Mouse (Mus musculus) liver, embryonic 14.5 days (tissue): Measurements from ENCODE around the gene Tdrkh. TPM values are rescaled to one million over a fixed set of nuclear protein-coding genes. Genes with fewer than 3 reads are reported as not detected.

Experiments
- ATAC-seq: fragments of 200-750 bp; cut with Nextera tagmentation; 2 replicates; pipeline ENCODE4 v1.8.0; 2017; ENCODE audit warnings: moderate number of reproducible peaks, mild to moderate bottlenecking, moderate library complexity; ENCODE audit not compliant: insufficient read depth
- DNase-seq, 3 experiments: peaks; one replicate each; pipeline ENCODE4 v3.0.0-alpha.2; 2012 to 2013; ENCODE audit warnings: low read depth in 3 of 3, low spot score in 3 of 3
- H3K27ac ChIP-seq: fragments of 300-500 bp; sonication (generic); 2 replicates; pipeline ENCODE4 v1.5.1; 2014; ENCODE audit warnings: moderate library complexity, mild to moderate bottlenecking, control low read depth, inconsistent platforms
- H3K27me3 ChIP-seq: fragments of 300-500 bp; sonication (generic); 2 replicates; pipeline ENCODE4 v1.6.1; 2014; ENCODE audit warnings: mild to moderate bottlenecking, low read length, moderate library complexity; ENCODE audit not compliant: control insufficient read depth, insufficient read depth
- H3K36me3 ChIP-seq: fragments of 300-500 bp; sonication (generic); replicated peaks from 2 replicates; pipeline ENCODE4 v1.6.1; 2014; ENCODE audit warnings: low read depth; ENCODE audit not compliant: control insufficient read depth, insufficient read depth
- H3K4me1 ChIP-seq, 2 experiments: fragments of 200-500 bp in 1 of 2; fragments of 300-500 bp in 1 of 2; sonication (generic) in 1 of 2; replicated peaks; 2 replicates each; pipeline ENCODE4 v1.6.1; 2012 to 2014; ENCODE audit warnings: antibody characterized with exemption in 1 of 2, inconsistent platforms in 1 of 2, low read length in 1 of 2; ENCODE audit not compliant: control insufficient read depth in 2 of 2, insufficient read depth in 2 of 2
- H3K4me2 ChIP-seq: fragments of 300-500 bp; sonication (generic); 2 replicates; pipeline ENCODE4 v1.6.1; 2014; ENCODE audit warnings: low read depth, mild to moderate bottlenecking, control low read depth, moderate library complexity
- H3K4me3 ChIP-seq, 2 experiments: fragments of 200-500 bp in 1 of 2; fragments of 300-500 bp in 1 of 2; sonication (generic) in 1 of 2; 2 replicates each; pipeline ENCODE4 v1.5.1; 2012 to 2014; ENCODE audit warnings: low read depth in 2 of 2, low read length in 2 of 2, mild to moderate bottlenecking in 2 of 2, control low read depth in 1 of 2, inconsistent platforms in 1 of 2, moderate library complexity in 1 of 2; ENCODE audit not compliant: insufficient read depth in 1 of 2
- H3K9ac ChIP-seq: fragments of 300-500 bp; sonication (generic); replicated peaks from 2 replicates; pipeline ENCODE4 v1.6.1; 2014; ENCODE audit warnings: mild to moderate bottlenecking, control low read depth, moderate library complexity
- H3K9me3 ChIP-seq: fragments of 300-500 bp; sonication (generic); 2 replicates; pipeline ENCODE4 v1.6.1; 2016; ENCODE audit warnings: low read length, mixed read lengths; ENCODE audit not compliant: control insufficient read depth
- CTCF ChIP-seq: IDR thresholded peaks from 2 replicates; pipeline ENCODE4 v1.5.1; 2016; ENCODE audit warnings: antibody characterized with exemption, low read depth, control low read depth
- EP300 ChIP-seq: IDR thresholded peaks from 2 replicates; pipeline ENCODE4 v1.6.1; 2016; ENCODE audit warnings: antibody characterized with exemption, low read depth
- WGBS: fragments of 180-500 bp; shearing (Covaris S2); extraction: QIAGEN DNeasy Blood & Tissue Kit; methylation state at CpG from one replicate; pipeline ENCODE4 v1.1.7; 2014; ENCODE audit not compliant: insufficient replicate concordance; 5-methylcytosine and 5-hydroxymethylcytosine counted together
- polyA plus RNA-seq, 2 experiments: library from polyadenylated mRNA; depleted of rRNA in 1 of 2; stranded (reverse) in 1 of 2; unstranded in 1 of 2; fragments of >200 nt; fragmentation: Nextera tagmentation in 1 of 2; extraction: Ambion mirVana in 1 of 2; gene quantifications; 2 replicates each; pipeline versions ENCODE4 v1.2.1 to v1.2.3; 2012 to 2014

The Tdrkh gene
- polyA plus RNA-seq, 2 experiments, result 3.0 to 9.0 TPM

DNA sequence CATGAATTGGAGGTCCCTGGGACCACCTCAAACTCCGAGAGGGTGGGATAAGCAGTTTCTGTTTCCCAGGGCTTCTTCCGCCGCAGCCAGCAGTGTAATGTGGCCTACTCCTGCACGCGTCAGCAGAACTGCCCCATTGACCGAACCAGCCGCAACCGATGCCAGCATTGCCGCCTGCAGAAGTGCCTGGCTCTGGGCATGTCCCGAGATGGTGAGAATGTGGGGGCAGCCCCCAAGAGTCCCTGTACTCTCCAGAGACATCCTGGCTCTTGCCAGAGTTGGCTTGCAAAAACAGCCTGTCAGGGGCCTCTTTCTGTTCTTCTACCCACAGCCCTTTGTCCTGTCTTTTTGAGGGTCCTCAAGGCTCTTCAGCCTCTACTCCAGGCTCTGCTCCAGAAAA is 25.7 kb upstream of the Tdrkh start:
- Histone ChIP-seq H3K4me2 (no peak overlapping the region), H3K9ac (no peak overlapping the region), H3K9me3 (no peaks in the 10 kb centered on the region), H3K4me3 (no peak overlapping the region), H3K4me1 (no peaks in the 10 kb centered on the region), H3K27ac (no peak overlapping the region), H3K27me3 (no peaks in the 10 kb centered on the region), H3K36me3 (no peaks in the 10 kb centered on the region)
- ATAC-seq (no peak), DNase-seq (no peak)
- 80% methylated on average over 10 of the region's 10 CpGs for WGBS
- no peak for TF ChIP-seq EP300
- no peak for TF ChIP-seq CTCF

DNA sequence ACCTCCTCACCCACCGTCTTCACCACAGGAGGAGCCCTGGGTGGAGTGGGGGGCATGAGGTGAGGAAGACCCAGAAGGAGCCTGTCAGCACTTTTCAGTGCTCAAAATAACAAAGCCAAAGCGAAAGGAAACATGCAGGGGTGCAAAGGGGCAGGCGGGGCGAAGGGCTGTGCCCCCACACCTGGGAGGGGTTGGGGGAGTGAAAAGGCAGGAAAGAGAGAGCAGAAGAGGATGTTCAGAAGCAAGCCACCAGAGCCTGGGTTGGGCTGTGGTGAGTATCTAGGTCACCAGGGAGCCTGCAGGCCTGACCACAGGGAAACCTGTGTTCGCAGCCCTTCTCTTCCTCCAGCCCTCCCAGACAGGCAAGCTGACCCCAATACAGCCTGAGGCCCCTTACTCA is 25.0 kb upstream of the Tdrkh start:
- Histone ChIP-seq H3K4me3 (no peak overlapping the region), H3K36me3 (no peaks in the 10 kb centered on the region), H3K9me3 (no peaks in the 10 kb centered on the region), H3K27ac (no peak overlapping the region), H3K4me2 (no peak overlapping the region), H3K27me3 (no peaks in the 10 kb centered on the region), H3K9ac (no peak overlapping the region), H3K4me1 (no peaks in the 10 kb centered on the region)
- TF ChIP-seq EP300, result no peak
- TF ChIP-seq CTCF, result no peak
- 27% methylated on average over 5 of the region's 5 CpGs for WGBS
- DNase-seq, result no peak
- no peak for ATAC-seq

DNA sequence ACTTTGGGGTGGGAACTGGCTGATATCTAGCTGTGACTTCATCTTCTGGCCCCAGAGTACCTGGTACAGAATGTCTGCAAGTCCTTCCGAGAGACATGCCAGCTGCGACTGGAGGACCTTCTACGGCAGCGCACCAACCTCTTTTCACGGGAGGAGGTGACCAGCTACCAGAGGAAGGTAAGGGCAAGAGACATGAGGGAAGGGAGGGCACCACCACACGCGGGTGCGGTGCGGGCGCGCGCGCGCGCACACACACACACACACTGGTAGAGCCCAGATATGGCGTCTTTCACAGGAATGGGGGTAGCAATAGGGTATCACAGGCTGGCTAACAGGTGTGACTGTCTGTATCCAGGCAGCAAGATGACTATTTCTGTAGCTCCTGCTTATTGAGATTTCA is 23.7 kb upstream of the Tdrkh start:
- no peaks in the 10 kb centered on the region for H3K27me3 ChIP-seq
- TF ChIP-seq CTCF (no peak), EP300 (no peak)
- no peak overlapping the region for H3K4me3 ChIP-seq
- no peaks in the 10 kb centered on the region for H3K4me1 ChIP-seq
- DNase-seq, result no peak
- H3K9ac ChIP-seq, result no peak overlapping the region
- no peak for ATAC-seq
- WGBS, result 88% methylated on average over 16 of the region's 16 CpGs
- no peak overlapping the region for H3K4me2 ChIP-seq
- no peak overlapping the region for H3K27ac ChIP-seq
- no peaks in the 10 kb centered on the region for H3K9me3 ChIP-seq
- H3K36me3 ChIP-seq, result no peaks in the 10 kb centered on the region

DNA sequence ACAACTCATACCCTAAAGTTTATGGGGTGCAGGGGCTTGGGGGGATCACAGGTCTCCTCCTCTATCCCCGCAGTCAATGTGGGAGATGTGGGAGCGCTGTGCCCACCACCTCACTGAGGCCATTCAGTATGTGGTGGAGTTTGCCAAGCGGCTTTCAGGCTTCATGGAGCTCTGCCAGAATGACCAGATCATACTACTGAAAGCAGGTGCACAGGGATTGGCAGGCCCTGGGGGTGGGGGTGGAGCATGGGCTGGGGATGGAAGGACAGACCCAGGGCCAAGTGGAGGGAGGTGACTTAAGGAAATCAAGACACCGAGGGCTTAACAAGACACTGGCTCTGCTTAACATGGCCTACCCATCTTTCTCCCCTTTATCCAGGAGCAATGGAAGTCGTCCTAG is 22.1 kb upstream of the Tdrkh start:
- TF ChIP-seq EP300, result no peak
- no peak for TF ChIP-seq CTCF
- Histone ChIP-seq H3K4me3 (no peak overlapping the region), H3K27me3 (no peaks in the 10 kb centered on the region), H3K4me1 (no peaks in the 10 kb centered on the region), H3K9ac (no peak overlapping the region), H3K4me2 (no peak overlapping the region), H3K27ac (no peak overlapping the region), H3K9me3 (no peaks in the 10 kb centered on the region), H3K36me3 (no peaks in the 10 kb centered on the region)
- WGBS, result 63% methylated on average over 5 of the region's 5 CpGs
- ATAC-seq (no peak), DNase-seq (no peak)

DNA sequence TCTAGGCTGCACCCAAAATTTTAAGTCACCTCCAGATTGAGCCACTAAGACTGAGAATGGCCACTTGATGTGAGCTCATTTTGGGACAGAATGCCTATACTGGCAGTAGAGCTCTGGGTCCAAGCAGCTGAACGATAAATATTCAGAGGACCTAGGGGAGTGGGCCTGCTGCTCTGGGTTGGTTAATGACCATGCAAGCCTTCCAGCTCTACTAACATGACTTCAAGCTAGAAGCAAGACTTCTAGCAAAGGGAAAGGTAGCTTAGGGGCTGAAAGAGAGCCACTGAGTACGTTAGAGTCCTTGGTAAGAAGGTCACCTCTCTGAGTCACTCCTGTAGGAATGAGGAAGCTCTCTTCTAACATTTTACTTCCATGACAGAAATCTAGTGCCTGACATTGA is 20.9 kb upstream of the Tdrkh start:
- no peaks in the 10 kb centered on the region for H3K4me1 ChIP-seq
- TF ChIP-seq EP300 (no peak), CTCF (no peak)
- H3K27me3 ChIP-seq, result no peaks in the 10 kb centered on the region
- H3K27ac ChIP-seq, result no peak overlapping the region
- H3K9ac ChIP-seq, result no peak overlapping the region
- no peaks in the 10 kb centered on the region for H3K9me3 ChIP-seq
- WGBS, result 54% methylated on average over 2 of the region's 2 CpGs
- no peaks in the 10 kb centered on the region for H3K36me3 ChIP-seq
- no peak overlapping the region for H3K4me3 ChIP-seq
- ATAC-seq, result no peak
- H3K4me2 ChIP-seq, result no peak overlapping the region
- DNase-seq, result no peak

DNA sequence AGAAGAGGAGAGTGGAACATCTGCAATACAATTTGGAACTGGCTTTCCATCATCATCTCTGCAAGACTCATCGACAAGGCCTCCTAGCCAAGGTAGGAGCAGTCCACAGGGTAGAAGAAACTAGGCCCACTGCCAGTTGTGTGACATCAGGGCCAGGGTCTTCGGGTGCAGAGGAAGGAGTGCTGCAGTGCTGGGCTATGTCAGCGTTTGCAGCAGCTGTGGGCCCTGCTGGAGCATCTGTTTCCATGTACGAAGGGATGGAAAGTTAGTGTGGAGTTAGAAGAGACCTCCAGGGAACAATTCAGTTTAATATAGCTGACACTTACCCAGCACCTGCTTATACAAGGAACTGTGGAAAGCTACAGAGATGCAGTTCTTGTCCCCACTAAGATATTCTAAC is 20.0 kb upstream of the Tdrkh start:
- Histone ChIP-seq H3K36me3 (no peaks in the 10 kb centered on the region), H3K27me3 (peaks cover 3% of the 10 kb centered on the region), H3K4me1 (no peaks in the 10 kb centered on the region), H3K9me3 (no peaks in the 10 kb centered on the region), H3K4me2 (no peak overlapping the region), H3K27ac (no peak overlapping the region), H3K4me3 (no peak overlapping the region), H3K9ac (no peak overlapping the region)
- TF ChIP-seq EP300, result no peak
- TF ChIP-seq CTCF, result no peak
- 56% methylated on average over 4 of the region's 4 CpGs for WGBS
- DNase-seq, result no peak
- no peak for ATAC-seq
